ENCODE assay signal across 8 mouse cellular contexts in genomic region chr10:80797186-80798149, GRCm38 (mm10). TPM values are rescaled to one million over a fixed set of nuclear protein-coding genes. Genes with fewer than 3 reads are reported as not detected.
DNase-seq lines count a peak whose midpoint lies in the region; ATAC-seq lines count a peak whose summit lies in the region.

No protein-coding gene starts in this region.

- H3K4me1 ChIP-seq in intestine, embryonic 16.5 days (ENCODE audit: control insufficient read depth, insufficient read depth, low read length), result peaks cover 23% of the 10 kb centered on the region
- peaks cover 37% of the 10 kb centered on the region for H3K4me1 ChIP-seq in midbrain, embryonic 13.5 days (replicated peaks)

- ATAC-seq in intestine, embryonic 16.5 days, result peak; percentile 61
- peak; percentile 74 for ATAC-seq in midbrain, embryonic 13.5 days

- no peaks in the 10 kb centered on the region for H3K27me3 ChIP-seq in intestine, embryonic 16.5 days (replicated peaks; ENCODE audit: control insufficient read depth, insufficient read depth, low read length)
- no peaks in the 10 kb centered on the region for H3K27me3 ChIP-seq in midbrain, embryonic 13.5 days

- H3K4me3 ChIP-seq in intestine, embryonic 16.5 days (ENCODE audit: low read length), result peak overlapping the region; percentile 96
- peak overlapping the region; percentile 95 for H3K4me3 ChIP-seq in midbrain, embryonic 13.5 days (replicated peaks)

- peak overlapping the region; percentile 98 for H3K27ac ChIP-seq in intestine, embryonic 16.5 days (ENCODE audit: low read length)
- H3K27ac ChIP-seq in midbrain, embryonic 13.5 days, result peak overlapping the region; percentile 95

- 2% methylated on average over 58 of the region's 59 CpGs for WGBS in intestine, embryonic 16.5 days
- 4% methylated on average over 59 of the region's 59 CpGs for WGBS in midbrain, embryonic 13.5 days

- peak overlapping the region; percentile 90 for H3K4me2 ChIP-seq in intestine, embryonic 16.5 days (ENCODE audit: low read depth, low read length)
- peak overlapping the region; percentile 99 for H3K4me2 ChIP-seq in midbrain, embryonic 13.5 days (replicated peaks)

- peaks cover 20% of the 10 kb centered on the region for H3K36me3 ChIP-seq in intestine, embryonic 16.5 days (ENCODE audit: control insufficient read depth, insufficient read depth, low read length)
- H3K36me3 ChIP-seq in midbrain, embryonic 13.5 days, result peaks cover 59% of the 10 kb centered on the region

- no peaks in the 10 kb centered on the region for H3K9me3 ChIP-seq in intestine, embryonic 16.5 days (ENCODE audit: control insufficient read depth, low read length)
- no peaks in the 10 kb centered on the region for H3K9me3 ChIP-seq in midbrain, embryonic 13.5 days

- DNase-seq in cerebellum, adult 9-11 months, result peak; percentile 32
- DNase-seq in cerebellum, adult 11-12 months, result no peak
- peak; percentile 40 for DNase-seq in thymus, postnatal 25 days
- DNase-seq in thymus, postnatal 4 days, result no peak
- no peak for DNase-seq in adrenal gland, postnatal 25 days
- DNase-seq in frontal cortex, adult 2 months (ENCODE audit: extremely low spot score in 1 of 2, low spot score in 1 of 2), result no peak

- peak overlapping the region; percentile 96 for H3K9ac ChIP-seq in intestine, embryonic 16.5 days (ENCODE audit: low read depth, low read length)
- H3K9ac ChIP-seq in midbrain, embryonic 13.5 days (replicated peaks), result peak overlapping the region; percentile 96

RNA-seq across cellular contexts. Expression of gene Sf3a2, which starts 0.5 kb away (rescaled TPM):
- 62.3 and 63.0 TPM in 2 replicates for polyA plus RNA-seq in intestine, embryonic 16.5 days (2015; fragmentation: Nextera tagmentation; extraction: Ambion mirVana)
- polyA plus RNA-seq in midbrain, embryonic 13.5 days (2015; fragmentation: Nextera tagmentation; extraction: Ambion mirVana), result 64.1 and 64.9 TPM in 2 replicates
- total RNA-seq in adrenal gland, postnatal 25 days (2021), result 56.7 and 60.1 TPM in 2 replicates
- polyA plus RNA-seq in frontal cortex, adult 2 months (2012; rRNA removed), result 42.2 and 50.7 TPM in 2 replicates

RNA-seq across cellular contexts. Expression of gene Plekhj1, which starts 1.0 kb away (rescaled TPM):
- polyA plus RNA-seq in intestine, embryonic 16.5 days (2015; fragmentation: Nextera tagmentation; extraction: Ambion mirVana), result 120 and 135 TPM in 2 replicates
- polyA plus RNA-seq in midbrain, embryonic 13.5 days (2015; fragmentation: Nextera tagmentation; extraction: Ambion mirVana), result 131 and 150 TPM in 2 replicates
- total RNA-seq in adrenal gland, postnatal 25 days (2021), result 114 and 132 TPM in 2 replicates
- 65.6 and 65.9 TPM in 2 replicates for polyA plus RNA-seq in frontal cortex, adult 2 months (2012; rRNA removed)

RNA-seq across cellular contexts. Expression of gene Amh, which starts 7.6 kb away (rescaled TPM):
- 0.07 and 0.10 TPM in 2 replicates for polyA plus RNA-seq in intestine, embryonic 16.5 days (2015; fragmentation: Nextera tagmentation; extraction: Ambion mirVana)
- not detected in 2 replicates for polyA plus RNA-seq in midbrain, embryonic 13.5 days (2015; fragmentation: Nextera tagmentation; extraction: Ambion mirVana)
- 0.79 and 0.90 TPM in 2 replicates for total RNA-seq in adrenal gland, postnatal 25 days (2021)
- polyA plus RNA-seq in frontal cortex, adult 2 months (2012; rRNA removed), result 2.6 and 3.8 TPM in 2 replicates

RNA-seq across cellular contexts. Expression of gene Jsrp1, which starts 15.8 kb away (rescaled TPM):
- 0.70 and 0.82 TPM in 2 replicates for polyA plus RNA-seq in intestine, embryonic 16.5 days (2015; fragmentation: Nextera tagmentation; extraction: Ambion mirVana)
- polyA plus RNA-seq in midbrain, embryonic 13.5 days (2015; fragmentation: Nextera tagmentation; extraction: Ambion mirVana), result 0.28 and 0.43 TPM in 2 replicates
- 6.7 and 8.7 TPM in 2 replicates for total RNA-seq in adrenal gland, postnatal 25 days (2021)
- polyA plus RNA-seq in frontal cortex, adult 2 months (2012; rRNA removed), result 5.7 and 6.2 TPM in 2 replicates

RNA-seq across cellular contexts. Expression of gene Oaz1, which starts 29.0 kb away (rescaled TPM):
- 1,610 and 1,714 TPM in 2 replicates for polyA plus RNA-seq in intestine, embryonic 16.5 days (2015; fragmentation: Nextera tagmentation; extraction: Ambion mirVana)
- polyA plus RNA-seq in midbrain, embryonic 13.5 days (2015; fragmentation: Nextera tagmentation; extraction: Ambion mirVana), result 1,319 and 1,425 TPM in 2 replicates
- 742 and 955 TPM in 2 replicates for total RNA-seq in adrenal gland, postnatal 25 days (2021)
- polyA plus RNA-seq in frontal cortex, adult 2 months (2012; rRNA removed), result 706 and 773 TPM in 2 replicates

Comparison
In these comparisons a context has a peak if more than half of its experiments do, and no peak if none do; other contexts are left out.
1. DNase-seq: peak in cerebellum, adult 9-11 months (single experiment) and thymus, postnatal 25 days (single experiment); none in cerebellum, adult 11-12 months (single experiment), thymus, postnatal 4 days (single experiment), adrenal gland, postnatal 25 days (single experiment) and frontal cortex, adult 2 months (0 of 2).